In genomic region chr3:90515242-90515641, GRCm38 (mm10) we compare ENCODE assay signal across 9 mouse cellular contexts. TPM values are rescaled to one million over a fixed set of nuclear protein-coding genes. Genes with fewer than 3 reads are reported as not detected.
A peak's percentile ranks its signal among the peaks of the same experiment; 100 is the strongest.
DNase-seq lines count a peak whose midpoint lies in the region; ATAC-seq and TF ChIP-seq lines count a peak whose summit lies in the region.
"Had no signal": no experiment of that assay in that cellular context is flagged by ENCODE, and none has a peak within 500 bp of the region (broad histone marks: within the 10 kb centered on the region; RNA-seq: fewer than 3 reads in every experiment).

No protein-coding gene starts in this region.

- WGBS in heart, embryonic 14.5 days, result 28% methylated on average over 1 of the region's 1 CpGs

- H3K9me3 ChIP-seq in E14TG2a.4 (ENCODE audit: low read length), result no peaks in the 10 kb centered on the region
- H3K9me3 ChIP-seq in heart, embryonic 14.5 days (ENCODE audit: control insufficient read depth, low read length), result no peaks in the 10 kb centered on the region

- no peak for ATAC-seq in heart, embryonic 14.5 days (ENCODE audit: insufficient number of reproducible peaks, insufficient read depth, low FRiP score, low read depth)
- peak; percentile 14; the same call in 1 of the 2 replicates for ATAC-seq in megakaryocyte, adult 5-6 weeks (ENCODE audit: poor library complexity, severe bottlenecking)

- peak overlapping the region; percentile 44 for H3K27ac ChIP-seq in cortical plate, adult 2 months (ENCODE audit: insufficient read depth, low read length)
- peak overlapping the region in 1 of 2 experiments; percentile 87; a peak in 3 of 4 replicates for H3K27ac ChIP-seq in heart, embryonic 14.5 days (replicated peaks in 1 of 2; ENCODE audit: control insufficient read depth in 1 of 2, insufficient read depth in 1 of 2, low read depth in 2 of 2, low read length in 2 of 2)

- peak overlapping the region; percentile 73 for H3K4me3 ChIP-seq in E14TG2a.4 (replicated peaks; ENCODE audit: low read length)
- peak overlapping the region; percentile 28 for H3K4me3 ChIP-seq in cortical plate, adult 2 months (ENCODE audit: insufficient read depth, low read length)
- peak overlapping the region; percentile 53 to 55 for H3K4me3 ChIP-seq in heart, embryonic 14.5 days (ENCODE audit: control insufficient read depth in 1 of 2, insufficient read depth in 1 of 2, low read depth in 1 of 2, low read length in 2 of 2)

- H3K27me3 ChIP-seq in E14TG2a.4 (ENCODE audit: insufficient read depth, low read length), result peaks cover 38% of the 10 kb centered on the region
- no peaks in the 10 kb centered on the region for H3K27me3 ChIP-seq in heart, embryonic 14.5 days (ENCODE audit: control insufficient read depth, insufficient read depth, low read length)

- H3K4me2 ChIP-seq in heart, embryonic 14.5 days (ENCODE audit: low read length), result peak overlapping the region; percentile 92

- TF ChIP-seq CTCF in E14TG2a.4 (conservative IDR thresholded peaks at IDR 0.05; ENCODE audit: low read length), result no peak
- no peak for TF ChIP-seq CTCF in cortical plate, adult 2 months (IDR thresholded peaks at IDR 0.05; ENCODE audit: extremely low read depth, insufficient read depth, low read length)

- H3K36me3 ChIP-seq in E14TG2a.4 (ENCODE audit: insufficient read depth, low read length), result peaks cover 8% of the 10 kb centered on the region; the same call in 1 of the 2 replicates
- H3K36me3 ChIP-seq in heart, embryonic 14.5 days (ENCODE audit: control insufficient read depth, insufficient read depth, low read length), result peaks cover 22% of the 10 kb centered on the region; the same call in 1 of the 2 replicates

- peak overlapping the region; percentile 79 for H3K9ac ChIP-seq in heart, embryonic 14.5 days (ENCODE audit: low read length)

- no peak for TF ChIP-seq POLR2A in cortical plate, adult 2 months (IDR thresholded peaks at IDR 0.05; ENCODE audit: extremely low read depth, insufficient read depth, low read length)

- peaks cover 56% of the 10 kb centered on the region for H3K4me1 ChIP-seq in E14TG2a.4 (replicated peaks; ENCODE audit: low read depth, low read length)
- no peaks in the 10 kb centered on the region for H3K4me1 ChIP-seq in cortical plate, adult 2 months (ENCODE audit: control insufficient read depth, insufficient read depth, low read length)
- H3K4me1 ChIP-seq in heart, embryonic 14.5 days (ENCODE audit: control insufficient read depth in 2 of 2, insufficient read depth in 2 of 2, low read length in 2 of 2), result peaks cover 14 to 20% of the 10 kb centered on the region in 2 experiments

- peak; percentile 73 for DNase-seq in kidney, postnatal 10 days
- DNase-seq in retina, embryonic 14.5 days (ENCODE audit: low spot score), result no peak
- DNase-seq in frontal cortex, postnatal 10 days (ENCODE audit: low spot score in 2 of 2), result no peak
- no peak for DNase-seq in right cerebral cortex, postnatal 4 days

RNA-seq across cellular contexts. Expression of gene S100a13, which starts 1.0 kb away (rescaled TPM):
- 74.0 and 74.6 TPM in 2 replicates for polyA plus RNA-seq in cortical plate, adult 2 months (2012; rRNA removed)
- 86.9 and 99.9 TPM in 2 replicates for polyA plus RNA-seq in heart, embryonic 14.5 days (2014; fragmentation: Nextera tagmentation; extraction: Ambion mirVana)
- total RNA-seq in megakaryocyte, adult 5-6 weeks (2015), result 121 and 128 TPM in 2 replicates
- 141 and 179 TPM in 2 replicates for total RNA-seq in megakaryocyte, adult 5-6 weeks (2017)

RNA-seq across cellular contexts. Expression of gene S100a1, which starts 1.1 kb away (rescaled TPM):
- 265 and 281 TPM in 2 replicates for polyA plus RNA-seq in cortical plate, adult 2 months (2012; rRNA removed)
- polyA plus RNA-seq in heart, embryonic 14.5 days (2014; fragmentation: Nextera tagmentation; extraction: Ambion mirVana), result 319 and 338 TPM in 2 replicates
- 70.5 and 89.5 TPM in 2 replicates for total RNA-seq in megakaryocyte, adult 5-6 weeks (2015)
- total RNA-seq in megakaryocyte, adult 5-6 weeks (2017), result 50.9 and 80.4 TPM in 2 replicates

RNA-seq across cellular contexts. Expression of gene Chtop, which starts 5.9 kb away (rescaled TPM):
- polyA plus RNA-seq in cortical plate, adult 2 months (2012; rRNA removed), result 126 and 131 TPM in 2 replicates
- polyA plus RNA-seq in heart, embryonic 14.5 days (2014; fragmentation: Nextera tagmentation; extraction: Ambion mirVana), result 60.2 and 65.7 TPM in 2 replicates
- total RNA-seq in megakaryocyte, adult 5-6 weeks (2015), result 97.7 and 99.3 TPM in 2 replicates
- total RNA-seq in megakaryocyte, adult 5-6 weeks (2017), result 85.7 and 88.3 TPM in 2 replicates

RNA-seq across cellular contexts. Expression of gene S100a14, which starts 11.4 kb away (rescaled TPM):
- not detected in 2 replicates for polyA plus RNA-seq in cortical plate, adult 2 months (2012; rRNA removed)
- polyA plus RNA-seq in heart, embryonic 14.5 days (2014; fragmentation: Nextera tagmentation; extraction: Ambion mirVana), result not detected in 2 replicates
- total RNA-seq in megakaryocyte, adult 5-6 weeks (2015), result not detected in 2 replicates
- 0.16 TPM in 1 of 2 replicates, not detected in the other for total RNA-seq in megakaryocyte, adult 5-6 weeks (2017)
- total RNA-seq: common myeloid progenitor, adult 5-6 weeks had no signal

RNA-seq across cellular contexts. Expression of gene S100a16, which starts 21.8 kb away (rescaled TPM):
- polyA plus RNA-seq in cortical plate, adult 2 months (2012; rRNA removed), result 116 and 134 TPM in 2 replicates
- 80.7 and 84.0 TPM in 2 replicates for polyA plus RNA-seq in heart, embryonic 14.5 days (2014; fragmentation: Nextera tagmentation; extraction: Ambion mirVana)
- total RNA-seq in megakaryocyte, adult 5-6 weeks (2015), result not detected in 2 replicates
- total RNA-seq in megakaryocyte, adult 5-6 weeks (2017), result not detected in 2 replicates
- total RNA-seq: common myeloid progenitor, adult 5-6 weeks had no signal
